Mouse (Mus musculus) kidney, embryonic 16.5 days (tissue): ENCODE measurements around the gene Cadm1. TPM values are rescaled to one million over a fixed set of nuclear protein-coding genes. Genes with fewer than 3 reads are reported as not detected.
A peak's percentile ranks its signal among the peaks of the same experiment; 100 is the strongest.

Experiments
- ATAC-seq: fragments of 200-750 bp; cut with Nextera tagmentation; 2 replicates; pipeline ENCODE4 v1.8.0; 2017; ENCODE audit warnings: moderate TSS enrichment; ENCODE audit not compliant: low FRiP score, low TSS enrichment
- H3K27ac ChIP-seq: fragments of 300-500 bp; sonication (generic); 2 replicates; pipeline ENCODE4 v1.5.1; 2014; ENCODE audit warnings: low read length
- H3K27me3 ChIP-seq: fragments of 300-500 bp; sonication (generic); 2 replicates; pipeline ENCODE4 v1.6.1; 2014; ENCODE audit warnings: low read length, control low read depth, mixed read lengths; ENCODE audit not compliant: insufficient read depth
- H3K36me3 ChIP-seq: fragments of 300-500 bp; sonication (generic); 2 replicates; pipeline ENCODE4 v1.6.1; 2014; ENCODE audit warnings: low read length, control low read depth, mixed read lengths; ENCODE audit not compliant: insufficient read depth
- H3K4me1 ChIP-seq: fragments of 300-500 bp; sonication (generic); 2 replicates; pipeline ENCODE4 v1.6.1; 2014; ENCODE audit warnings: low read length, control low read depth, mixed read lengths; ENCODE audit not compliant: insufficient read depth
- H3K4me2 ChIP-seq: fragments of 300-500 bp; sonication (generic); replicated peaks from 2 replicates; pipeline ENCODE4 v1.6.1; 2014; ENCODE audit warnings: low read depth, low read length
- H3K4me3 ChIP-seq: fragments of 300-500 bp; sonication (generic); 2 replicates; pipeline ENCODE4 v1.5.1; 2014; ENCODE audit warnings: mild to moderate bottlenecking, low read length
- H3K9ac ChIP-seq: fragments of 300-500 bp; sonication (generic); replicated peaks from 2 replicates; pipeline ENCODE4 v1.6.1; 2014; ENCODE audit warnings: low read length
- H3K9me3 ChIP-seq: fragments of 300-500 bp; sonication (generic); 2 replicates; pipeline ENCODE4 v1.6.1; 2016; ENCODE audit warnings: low read length, control low read depth
- WGBS: fragments of 180-500 bp; shearing (Covaris S2); extraction: QIAGEN DNeasy Blood & Tissue Kit; methylation state at CpG from one replicate; pipeline ENCODE4 v1.1.7; 2014; 5-methylcytosine and 5-hydroxymethylcytosine counted together
- polyA plus RNA-seq: library from polyadenylated mRNA; unstranded; fragments of >200 nt; fragmentation: Nextera tagmentation; extraction: Ambion mirVana; gene quantifications from 2 replicates; pipeline ENCODE4 v1.2.1, GENCODE M21; 2015

Gene Cadm1
- polyA plus RNA-seq, 1 experiment from 2014 or later = 64.7 TPM

- Histone ChIP-seq H3K9ac (no peak overlapping the region), H3K36me3 (no peaks in the 10 kb centered on the region), H3K27ac (no peak overlapping the region), H3K4me2 (no peak overlapping the region), H3K27me3 (peaks cover 10% of the 10 kb centered on the region), H3K4me3 (no peak overlapping the region), H3K9me3 (no peaks in the 10 kb centered on the region), H3K4me1 (peaks cover 8% of the 10 kb centered on the region; the same call in 1 of the 2 replicates)
- ATAC-seq = no peak
- 97% methylated on average over 9 of the region's 9 CpGs for WGBS
Observed at GRCm38 (mm10) chr9:47527290-47527689, 2.7 kb upstream of the Cadm1 start.

- whole genome bisulfite sequencing = 84% methylated on average over 5 of the region's 5 CpGs
- H3K4me1 ChIP-seq = peaks cover 12% of the 10 kb centered on the region
- no peak for ATAC-seq
Observed at GRCm38 (mm10) chr9:47527741-47528140, 2.2 kb upstream of the Cadm1 start.

GRCm38 (mm10) chr9:47529182-47529581 lies 791 bp upstream of the Cadm1 start:
- Histone ChIP-seq H3K27ac (peak overlapping the region; percentile 90), H3K36me3 (no peaks in the 10 kb centered on the region), H3K9me3 (no peaks in the 10 kb centered on the region), H3K9ac (peak overlapping the region; percentile 75), H3K4me3 (peak overlapping the region; percentile 66), H3K4me2 (peak overlapping the region; percentile 94), H3K27me3 (peaks cover 15% of the 10 kb centered on the region), H3K4me1 (peaks cover 19% of the 10 kb centered on the region)
- WGBS = 4% methylated on average over 11 of the region's 11 CpGs
- no peak for ATAC-seq

More at GRCm38 (mm10) chr9:47527741-47528140, 2.2 kb upstream of the Cadm1 start:
- Histone ChIP-seq H3K4me3 (no peak overlapping the region), H3K9ac (no peak overlapping the region), H3K36me3 (no peaks in the 10 kb centered on the region), H3K27ac (no peak overlapping the region), H3K27me3 (peaks cover 10% of the 10 kb centered on the region), H3K4me2 (no peak overlapping the region), H3K9me3 (no peaks in the 10 kb centered on the region)

- Histone ChIP-seq H3K27me3 (peaks cover 15% of the 10 kb centered on the region), H3K4me3 (peak overlapping the region; percentile 66), H3K4me1 (peaks cover 19% of the 10 kb centered on the region), H3K4me2 (peak overlapping the region; percentile 94), H3K27ac (peak overlapping the region; percentile 82), H3K9ac (peak overlapping the region; percentile 80), H3K9me3 (no peaks in the 10 kb centered on the region), H3K36me3 (no peaks in the 10 kb centered on the region)
- WGBS = 0% methylated on average over 24 of the region's 30 CpGs
- ATAC-seq = peak; percentile 40
Observed at GRCm38 (mm10) chr9:47530544-47530921, 560 bp downstream of the Cadm1 start.

GRCm38 (mm10) chr9:47530922-47531850 lies 1.2 kb downstream of the Cadm1 start:
- Histone ChIP-seq H3K27ac (peak overlapping the region; percentile 82; the same call in 1 of the 2 replicates), H3K27me3 (peaks cover 15% of the 10 kb centered on the region), H3K9me3 (no peaks in the 10 kb centered on the region), H3K36me3 (no peaks in the 10 kb centered on the region), H3K4me3 (peak overlapping the region; percentile 66), H3K4me1 (peaks cover 19% of the 10 kb centered on the region), H3K9ac (peak overlapping the region; percentile 80), H3K4me2 (peak overlapping the region; percentile 94)
- under 1% methylated on average over 109 of the region's 110 CpGs for WGBS
- ATAC-seq = peak; percentile 11; the same call in 1 of the 2 replicates

GRCm38 (mm10) chr9:47532215-47532865 lies 2.4 kb downstream of the Cadm1 start:
- Histone ChIP-seq H3K9ac (peak overlapping the region; percentile 80), H3K9me3 (no peaks in the 10 kb centered on the region), H3K4me2 (peak overlapping the region; percentile 94), H3K4me3 (peak overlapping the region; percentile 66), H3K27ac (no peak overlapping the region), H3K27me3 (peaks cover 14% of the 10 kb centered on the region), H3K36me3 (no peaks in the 10 kb centered on the region), H3K4me1 (peaks cover 19% of the 10 kb centered on the region)
- 4% methylated on average over 20 of the region's 20 CpGs for WGBS
- no peak for ATAC-seq

GRCm38 (mm10) chr9:47533461-47533860 lies 3.5 kb downstream of the Cadm1 start:
- Histone ChIP-seq H3K9me3 (no peaks in the 10 kb centered on the region), H3K9ac (no peak overlapping the region), H3K27me3 (peaks cover 10% of the 10 kb centered on the region; the same call in 1 of the 2 replicates), H3K4me2 (no peak overlapping the region), H3K4me1 (peaks cover 19% of the 10 kb centered on the region), H3K4me3 (no peak overlapping the region), H3K36me3 (no peaks in the 10 kb centered on the region), H3K27ac (no peak overlapping the region)
- no peak for ATAC-seq
- 37% methylated on average over 8 of the region's 8 CpGs for WGBS

- H3K27ac ChIP-seq = no peak overlapping the region
- no peak overlapping the region for H3K9ac ChIP-seq
- peaks cover 19% of the 10 kb centered on the region for H3K4me1 ChIP-seq
- no peaks in the 10 kb centered on the region for H3K9me3 ChIP-seq
- ATAC-seq = no peak
- H3K4me3 ChIP-seq = no peak overlapping the region
- peaks cover 10% of the 10 kb centered on the region; the same call in 1 of the 2 replicates for H3K27me3 ChIP-seq
- 89% methylated on average over 11 of the region's 11 CpGs for WGBS
- H3K36me3 ChIP-seq = no peaks in the 10 kb centered on the region
- H3K4me2 ChIP-seq = no peak overlapping the region
Observed at GRCm38 (mm10) chr9:47534573-47535475, 4.9 kb downstream of the Cadm1 start.

GRCm38 (mm10) chr9:47545245-47545644 lies 15.3 kb downstream of the Cadm1 start:
- Histone ChIP-seq H3K27ac (no peak overlapping the region), H3K4me1 (peaks cover 17% of the 10 kb centered on the region), H3K9me3 (no peaks in the 10 kb centered on the region), H3K4me3 (peak overlapping the region; percentile 5), H3K4me2 (peak overlapping the region; percentile 43), H3K36me3 (0 out of 2 replicates have a peak, but pooled peaks cover 2% of the 10 kb centered on the region), H3K27me3 (no peaks in the 10 kb centered on the region), H3K9ac (no peak overlapping the region)
- 21% methylated on average over 7 of the region's 7 CpGs for whole genome bisulfite sequencing
- no peak for ATAC-seq
